Comparison of ENCODE assay signal across 8 mouse cellular contexts in the genomic region with DNA sequence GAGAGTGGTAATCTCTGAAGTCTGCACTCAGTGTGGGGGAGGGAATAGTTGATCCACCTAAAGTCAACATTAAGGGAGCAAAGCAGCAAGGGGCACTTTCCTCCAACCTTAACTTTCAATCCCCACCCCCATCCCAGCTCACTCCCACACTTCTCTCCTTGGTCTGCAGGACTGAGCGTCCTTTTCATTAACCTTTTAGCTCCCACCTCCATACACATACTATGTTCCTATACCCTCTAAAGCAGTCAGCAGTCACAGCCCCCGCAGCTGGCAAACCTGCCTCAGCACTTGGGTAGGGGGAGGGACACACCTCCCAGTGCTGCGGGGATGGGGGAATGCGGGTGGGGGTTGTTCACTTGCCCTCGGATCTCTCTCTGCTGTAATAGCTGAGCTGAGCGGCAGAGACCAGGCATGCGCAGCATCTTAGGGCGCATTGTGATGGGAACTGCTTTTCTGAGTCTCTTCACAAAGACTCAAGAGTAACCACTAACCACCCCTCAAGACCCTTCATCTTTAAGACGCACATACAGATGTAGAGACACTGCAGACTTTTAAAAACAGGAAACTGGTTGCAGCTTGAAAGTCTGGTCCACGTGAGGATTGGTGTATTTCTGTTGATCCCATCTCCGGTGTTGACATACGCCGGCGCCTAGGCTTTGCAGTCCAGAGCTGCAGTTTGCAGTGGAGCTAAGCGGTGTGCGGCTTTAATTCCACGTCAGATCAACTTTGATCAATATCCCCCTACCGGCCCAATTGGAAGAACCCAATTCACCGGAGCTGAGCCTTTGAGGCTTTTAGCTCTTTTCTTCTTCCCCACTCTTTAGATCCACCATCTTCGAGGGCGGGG. TPM values are rescaled to one million over a fixed set of nuclear protein-coding genes. Genes with fewer than 3 reads are reported as not detected.
DNase-seq lines count a peak whose midpoint lies in the region; ATAC-seq and TF ChIP-seq lines count a peak whose summit lies in the region.

A gene (plus strand): TSS at position 797 of the 847 bp plus-strand sequence.

- TF ChIP-seq CTCF in MEL (IDR thresholded peaks at IDR 0.05 in 2 of 3, conservative IDR thresholded peaks at IDR 0.05 in 1 of 3; ENCODE audit: control insufficient read depth in 1 of 3, insufficient read depth in 1 of 3, low read depth in 2 of 3, low read length in 3 of 3, poor library complexity in 1 of 3, severe bottlenecking in 1 of 3), result no peak

- no peak within 1 kb of the TSS for H3K27ac ChIP-seq in MEL (ENCODE audit: control insufficient read depth, low read depth, low read length)
- H3K27ac ChIP-seq in embryonic facial prominence, embryonic 12.5 days, result peak within 1 kb of the TSS; percentile 57; the same call in 1 of the 2 replicates
- peak within 1 kb of the TSS; percentile 72 for H3K27ac ChIP-seq in hindbrain, embryonic 14.5 days
- peak within 1 kb of the TSS; percentile 67 for H3K27ac ChIP-seq in midbrain, embryonic 16.5 days (ENCODE audit: low read length)

- TF ChIP-seq EP300 in MEL (IDR thresholded peaks at IDR 0.05; ENCODE audit: low read depth in 1 of 2, low read length in 2 of 2), result no peak

- H3K4me1 ChIP-seq in MEL (ENCODE audit: control insufficient read depth in 1 of 2, insufficient read depth in 2 of 2, low read length in 2 of 2), result peaks cover 0 to 3% of the 10 kb centered on the region in 2 experiments; a peak in 1 of 4 replicates
- no peaks in the 10 kb centered on the region for H3K4me1 ChIP-seq in embryonic facial prominence, embryonic 12.5 days
- H3K4me1 ChIP-seq in hindbrain, embryonic 14.5 days (replicated peaks; ENCODE audit: control insufficient read depth, insufficient read depth, low read length), result 0 out of 2 replicates have a peak, but pooled peaks cover 3% of the 10 kb centered on the region
- H3K4me1 ChIP-seq in midbrain, embryonic 16.5 days (ENCODE audit: control insufficient read depth, insufficient read depth, low read length), result 0 out of 2 replicates have a peak, but pooled peaks cover 2% of the 10 kb centered on the region

- H3K4me2 ChIP-seq in embryonic facial prominence, embryonic 12.5 days (replicated peaks), result peak within 1 kb of the TSS; percentile 54
- H3K4me2 ChIP-seq in hindbrain, embryonic 14.5 days (replicated peaks), result peak within 1 kb of the TSS; percentile 67
- H3K4me2 ChIP-seq in midbrain, embryonic 16.5 days (ENCODE audit: low read length), result peak within 1 kb of the TSS; percentile 58

- H3K4me3 ChIP-seq in MEL (ENCODE audit: control insufficient read depth in 1 of 2, insufficient read depth in 1 of 2, low read depth in 2 of 2, low read length in 2 of 2), result peak within 1 kb of the TSS; percentile 29 to 54
- H3K4me3 ChIP-seq in embryonic facial prominence, embryonic 12.5 days, result peak within 1 kb of the TSS; percentile 40
- peak within 1 kb of the TSS; percentile 49 for H3K4me3 ChIP-seq in hindbrain, embryonic 14.5 days (replicated peaks; ENCODE audit: low read length)
- peak within 1 kb of the TSS; percentile 51 for H3K4me3 ChIP-seq in midbrain, embryonic 16.5 days (ENCODE audit: low read depth, low read length)

- intact Hi-C loops in left cerebral cortex, postnatal 36 days (cut with DNase I), result loop anchor here (5.0 kb wide), 1 partner anchor 1968 kb away; no protein-coding TSS in a partner anchor

- 18% methylated on average over 21 of the region's 21 CpGs for WGBS in embryonic facial prominence, embryonic 12.5 days
- 16% methylated on average over 21 of the region's 21 CpGs for WGBS in hindbrain, embryonic 14.5 days
- 16% methylated on average over 21 of the region's 21 CpGs for WGBS in midbrain, embryonic 16.5 days

- no peaks in the 10 kb centered on the region for H3K27me3 ChIP-seq in MEL (ENCODE audit: control insufficient read depth in 1 of 2, insufficient read depth in 2 of 2, low read length in 2 of 2)
- H3K27me3 ChIP-seq in embryonic facial prominence, embryonic 12.5 days, result no peaks in the 10 kb centered on the region
- no peaks in the 10 kb centered on the region for H3K27me3 ChIP-seq in hindbrain, embryonic 14.5 days (ENCODE audit: control insufficient read depth, insufficient read depth, low read length)
- no peaks in the 10 kb centered on the region for H3K27me3 ChIP-seq in midbrain, embryonic 16.5 days (ENCODE audit: control insufficient read depth, insufficient read depth, low read depth, low read length)

- TF ChIP-seq RAD21 in MEL (IDR thresholded peaks at IDR 0.05; ENCODE audit: low read depth, low read length), result no peak

- peak within 1 kb of the TSS; percentile 54 for H3K9ac ChIP-seq in MEL (ENCODE audit: control insufficient read depth, low read depth, low read length, poor library complexity, severe bottlenecking)
- H3K9ac ChIP-seq in embryonic facial prominence, embryonic 12.5 days, result peak within 1 kb of the TSS; percentile 44
- peak within 1 kb of the TSS; percentile 60 for H3K9ac ChIP-seq in hindbrain, embryonic 14.5 days
- H3K9ac ChIP-seq in midbrain, embryonic 16.5 days (ENCODE audit: low read depth, low read length), result peak within 1 kb of the TSS; percentile 60

- H3K9me3 ChIP-seq in MEL (replicated peaks; ENCODE audit: insufficient read depth, low read length), result no peaks in the 10 kb centered on the region
- H3K9me3 ChIP-seq in embryonic facial prominence, embryonic 12.5 days, result no peaks in the 10 kb centered on the region
- H3K9me3 ChIP-seq in hindbrain, embryonic 14.5 days (ENCODE audit: control insufficient read depth, low read length), result no peaks in the 10 kb centered on the region
- no peaks in the 10 kb centered on the region for H3K9me3 ChIP-seq in midbrain, embryonic 16.5 days (replicated peaks; ENCODE audit: control insufficient read depth, low read length, poor library complexity, severe bottlenecking)

- DNase-seq in CD8-positive naive resting alpha-beta T cell, adult 2 months (ENCODE audit: low read depth in 2 of 2, low spot score in 2 of 2), result peak; percentile 73 to 74
- DNase-seq in MEL (ENCODE audit: low read depth, low spot score), result peak; percentile 46
- peak; percentile 28 for DNase-seq in hindbrain, embryonic 14.5 days (ENCODE audit: low spot score)
- DNase-seq in left cerebral cortex, postnatal 36 days (ENCODE audit: low spot score in 2 of 2), result peak; percentile 31 to 46
- peak; percentile 30 for DNase-seq in thymus, postnatal 25 days
- no peak for DNase-seq in gastrocnemius, postnatal 4 days (ENCODE audit: low spot score in 2 of 2)

- peaks cover 0 to 3% of the 10 kb centered on the region in 2 experiments; a peak in 1 of 4 replicates for H3K36me3 ChIP-seq in MEL (ENCODE audit: control insufficient read depth in 1 of 2, insufficient read depth in 2 of 2, low read length in 2 of 2)
- no peaks in the 10 kb centered on the region for H3K36me3 ChIP-seq in embryonic facial prominence, embryonic 12.5 days
- no peaks in the 10 kb centered on the region for H3K36me3 ChIP-seq in hindbrain, embryonic 14.5 days (replicated peaks; ENCODE audit: control insufficient read depth, insufficient read depth)
- H3K36me3 ChIP-seq in midbrain, embryonic 16.5 days (ENCODE audit: control insufficient read depth, insufficient read depth, low read length), result no peaks in the 10 kb centered on the region

- H3K79me2 ChIP-seq in MEL (ENCODE audit: control insufficient read depth, insufficient read depth, low read length, poor library complexity), result no peaks in the 10 kb centered on the region

- ATAC-seq in embryonic facial prominence, embryonic 12.5 days (ENCODE audit: insufficient number of reproducible peaks, insufficient read depth, low FRiP score, low TSS enrichment), result peak; percentile 68
- peak; percentile 80 for ATAC-seq in hindbrain, embryonic 14.5 days (ENCODE audit: low FRiP score)
- ATAC-seq in midbrain, embryonic 16.5 days, result peak; percentile 85

- no peak for TF ChIP-seq POLR2A in MEL (IDR thresholded peaks at IDR 0.05; ENCODE audit: control insufficient read depth in 1 of 2, insufficient read depth in 1 of 2, low read depth in 1 of 2, low read length in 2 of 2, poor library complexity in 1 of 2)

TF ChIP-seq in MEL, 35 proteins besides CTCF, POLR2A, EP300 and RAD21:
- no peak for TF ChIP-seq TBP (IDR thresholded peaks at IDR 0.05; ENCODE audit: low read depth, low read length)
- no peak for TF ChIP-seq CHD2 (IDR thresholded peaks at IDR 0.05; ENCODE audit: low read length)
- TF ChIP-seq NRF1 (IDR thresholded peaks at IDR 0.05; ENCODE audit: insufficient read depth, low read depth, low read length, poor library complexity, severe bottlenecking), result peak; percentile 40; the same call in 1 of the 2 replicates

RNA-seq across cellular contexts. Expression of the gene that starts here (rescaled TPM):
- total RNA-seq in MEL (2012; rRNA removed), result not detected in 2 replicates
- polyA plus RNA-seq in MEL (2012; ENCODE audit: insufficient read depth in 1 of 2, insufficient read length in 2 of 2, low read depth in 1 of 2, low replicate concordance in 2 of 2, missing spikeins in 1 of 2), result not detected
- polyA plus RNA-seq in embryonic facial prominence, embryonic 12.5 days (2016; fragmentation: Nextera tagmentation; extraction: Ambion mirVana), result 7.4 and 7.8 TPM in 2 replicates
- polyA plus RNA-seq in hindbrain, embryonic 14.5 days (2014; fragmentation: Nextera tagmentation; extraction: Ambion mirVana), result 17.7 and 18.7 TPM in 2 replicates
- total RNA-seq in left cerebral cortex, postnatal 36 days (2021), result 100 to 1,000 TPM; 192 to 238 TPM
- polyA plus RNA-seq in midbrain, embryonic 16.5 days (2015; fragmentation: Nextera tagmentation; extraction: Ambion mirVana), result 20.0 and 20.7 TPM in 2 replicates
- 10 to 100 TPM in 1 of 2 experiments, 1 to 10 TPM in 1; 7.9 to 10.1 TPM for total RNA-seq in gastrocnemius, postnatal 4 days (2021)

Comparison
In these comparisons a context has a peak if more than half of its experiments do, and no peak if none do; other contexts are left out.
1. RNA of the gene that starts here (total RNA-seq): 192 to 238 TPM in left cerebral cortex, postnatal 36 days; 7.9 to 10.1 TPM in gastrocnemius, postnatal 4 days and not detected in MEL; every median in the first group is over 10 times any median in the second.
2. Peak in DNase-seq, H3K4me3 ChIP-seq and H3K9ac ChIP-seq in MEL; RNA of the gene not detected or under 1 TPM.
3. DNase-seq: peak in CD8-positive naive resting alpha-beta T cell, adult 2 months (2 of 2), hindbrain, embryonic 14.5 days (single experiment), left cerebral cortex, postnatal 36 days (2 of 2) and thymus, postnatal 25 days (single experiment); none in gastrocnemius, postnatal 4 days (0 of 2).
4. Peak in every context shown above with its lines, with median percentiles within 50 percentile points of each other: H3K4me3 ChIP-seq, H3K9ac ChIP-seq, ATAC-seq and H3K4me2 ChIP-seq.